Mouse (Mus musculus): ENCODE data around the gene Tppp2.

Tppp2 gene

GRCm38 (mm10) chr14:51918125-51918524 is at the start of gene Tppp2:
Gene Tppp2 (plus strand): TSS chr14:51918425.
- no peak for DNase-seq

GRCm38 (mm10) chr14:51870756-51871155 is 47.5 kb upstream of the Tppp2 start:
- no peak for DNase-seq

GRCm38 (mm10) chr14:51871741-51872140 is 46.5 kb upstream of the Tppp2 start:
- DNase-seq: no peak

DNA sequence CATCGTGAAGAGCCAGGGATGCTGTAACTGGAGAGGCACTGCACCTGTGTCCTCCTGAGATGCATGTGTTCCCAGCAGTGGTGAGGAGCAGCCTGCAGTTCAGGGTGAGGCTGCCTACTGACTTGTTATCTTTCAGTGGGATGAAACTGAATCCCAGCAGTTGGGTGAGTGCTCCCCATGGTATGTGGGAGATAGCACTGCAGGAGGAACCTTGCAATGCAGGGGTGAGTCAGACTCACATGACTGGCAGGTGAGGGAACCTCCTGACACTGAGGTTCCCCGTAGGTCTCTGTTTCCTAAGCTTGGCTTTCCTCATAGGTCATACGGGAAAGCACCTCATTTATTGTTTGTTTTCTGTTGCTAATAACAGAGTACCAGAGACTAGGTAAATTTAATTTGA is 40.7 kb upstream of the Tppp2 start:
- DNase-seq: no peak

DNA sequence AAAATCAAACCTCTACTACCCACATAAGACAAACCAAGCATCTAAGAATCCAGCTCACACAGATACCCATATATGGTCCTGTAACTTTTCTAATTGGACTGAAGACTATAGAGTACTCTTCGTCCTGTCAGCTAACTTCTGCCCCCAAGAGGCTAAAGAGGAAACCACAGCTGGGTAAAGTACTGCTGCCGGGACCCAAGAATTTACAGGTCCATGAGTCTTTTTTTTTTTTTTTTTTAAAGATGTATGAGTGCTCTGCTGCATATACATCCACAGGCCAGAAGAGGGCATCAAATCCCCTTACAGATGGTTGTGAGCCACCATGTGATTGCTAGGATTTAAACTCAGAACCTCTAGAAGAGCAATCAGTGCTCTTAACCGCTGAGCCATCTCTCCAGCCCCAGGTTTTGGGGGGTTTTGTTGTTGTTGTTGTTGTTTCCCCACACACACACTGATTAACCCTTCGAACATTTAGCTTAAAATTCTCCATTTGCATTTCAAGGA is 34.6 kb upstream of the Tppp2 start:
- DNase-seq: peak; percentile 91

DNA sequence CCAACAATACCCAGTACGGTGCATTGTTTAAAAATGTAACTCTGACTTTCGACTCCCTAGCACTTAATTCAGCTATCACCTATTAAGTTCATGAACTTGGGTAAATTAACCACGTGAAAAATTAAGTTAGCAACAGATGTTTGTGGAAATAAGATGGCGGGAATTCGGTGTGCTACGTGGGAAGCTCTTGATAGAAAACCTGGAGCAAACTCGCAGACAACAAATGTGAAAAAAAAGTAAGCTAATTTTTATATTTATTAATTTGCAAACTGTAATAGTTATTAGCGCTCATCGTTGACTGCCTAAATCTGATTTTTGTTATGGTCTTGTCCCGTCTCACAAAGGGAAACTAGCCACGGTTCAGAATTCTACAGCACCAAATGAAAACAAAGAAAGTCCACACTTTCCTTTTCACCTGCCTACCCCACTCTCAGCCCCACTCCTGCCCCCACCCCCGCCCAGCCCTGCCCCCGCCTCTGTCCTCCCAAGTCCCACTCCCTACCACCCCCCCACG is 34.1 kb upstream of the Tppp2 start:
- DNase-seq: peak; percentile 27

- DNase-seq: peak; percentile 98
These were observed 33.5 kb upstream of the Tppp2 start, which contains the start of gene Mettl17 for GRCm38 (mm10) chr14:51884598-51885331. Gene Mettl17 (plus strand): TSS chr14:51884842.

GRCm38 (mm10) chr14:51886051-51886450 is 32.2 kb upstream of the Tppp2 start:
- no peak for DNase-seq

- DNase-seq: no peak
These were observed 28.4 kb upstream of the Tppp2 start for GRCm38 (mm10) chr14:51889833-51890232.

- DNase-seq: no peak
These were observed 25.9 kb upstream of the Tppp2 start, which contains the start of gene Slc39a2 for GRCm38 (mm10) chr14:51892191-51892939. Gene Slc39a2 (plus strand): TSS chr14:51892889.

- DNase-seq: no peak
These were observed 25.0 kb upstream of the Tppp2 start for GRCm38 (mm10) chr14:51893094-51893794.

DNA sequence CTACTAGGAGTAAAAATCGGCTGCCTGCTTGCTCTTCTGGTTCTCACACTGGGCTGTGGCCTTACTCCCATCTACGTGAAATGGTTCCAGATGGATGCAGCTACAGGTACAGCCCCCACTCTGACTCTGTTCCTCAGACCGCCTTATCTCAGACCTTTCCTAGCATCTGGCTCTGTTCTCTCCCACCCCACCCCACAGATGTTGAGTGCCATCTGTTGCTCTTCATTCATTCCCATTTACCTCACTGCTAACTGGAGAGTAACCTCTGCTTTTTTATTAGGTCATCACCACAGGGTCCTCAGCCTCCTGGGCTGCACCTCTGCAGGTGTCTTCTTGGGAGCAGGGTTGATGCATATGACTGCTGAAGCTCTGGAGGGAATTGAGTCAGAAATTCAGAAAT is 24.4 kb upstream of the Tppp2 start:
- no peak for DNase-seq

DNA sequence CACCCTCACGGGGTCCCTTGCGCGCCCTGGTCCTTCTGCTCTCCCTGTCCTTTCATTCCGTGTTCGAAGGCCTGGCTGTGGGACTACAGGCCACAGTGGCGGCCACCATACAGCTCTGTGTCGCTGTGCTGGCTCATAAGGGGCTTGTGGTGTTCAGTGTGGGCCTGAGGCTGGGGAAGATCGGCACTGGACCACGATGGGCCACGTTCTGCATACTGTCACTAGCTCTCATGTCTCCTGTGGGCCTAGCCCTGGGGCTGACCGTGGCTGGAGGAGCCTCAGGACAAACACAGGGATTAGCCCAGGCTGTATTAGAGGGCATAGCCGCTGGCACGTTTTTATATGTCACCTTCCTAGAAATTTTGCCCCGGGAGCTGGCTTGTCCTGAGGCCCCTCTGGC is 23.2 kb upstream of the Tppp2 start:
- no peak for DNase-seq

DNA sequence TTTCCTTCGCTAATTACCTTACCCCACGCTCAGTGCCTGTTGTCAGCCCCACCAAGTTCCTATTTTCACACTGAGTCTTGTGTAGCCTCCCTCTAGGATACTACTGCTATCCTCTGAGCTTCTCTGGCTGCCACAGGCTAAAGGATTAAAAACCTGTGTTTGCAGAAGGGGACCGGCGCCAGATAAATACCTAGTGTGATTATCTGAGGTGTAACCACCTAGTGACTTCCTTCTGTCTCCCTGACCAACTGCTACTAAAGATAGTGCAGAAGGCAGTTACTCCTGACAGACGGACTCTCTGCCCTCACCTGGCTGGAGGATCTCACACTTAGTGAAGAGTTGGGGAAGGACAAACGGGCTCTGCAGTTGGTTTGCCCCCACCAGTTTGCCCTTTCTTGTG is 22.2 kb upstream of the Tppp2 start:
- DNase-seq: no peak

GRCm38 (mm10) chr14:51896539-51897170 is 21.6 kb upstream of the Tppp2 start:
- DNase-seq: no peak

DNA sequence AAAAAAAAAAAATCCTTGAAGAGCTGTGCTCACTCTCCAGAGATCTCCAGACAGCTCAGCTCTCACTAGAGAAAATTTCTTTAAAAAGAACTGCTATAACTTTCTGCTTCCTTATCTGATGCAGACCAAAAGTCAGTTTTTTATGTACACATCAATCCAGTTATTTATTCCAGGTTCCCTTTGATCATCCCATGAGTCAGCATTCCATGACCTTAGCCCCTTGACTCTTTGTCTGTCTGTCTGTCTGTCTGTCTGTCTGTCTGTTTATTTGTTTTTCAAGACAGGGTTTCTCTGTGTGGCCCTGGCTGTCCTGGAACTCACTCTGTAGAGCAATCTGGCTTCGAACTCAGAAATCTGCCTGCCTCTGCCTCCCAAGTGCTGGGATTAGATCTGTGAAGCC is 18.9 kb upstream of the Tppp2 start:
- DNase-seq: no peak

GRCm38 (mm10) chr14:51902806-51903710 is 15.2 kb upstream of the Tppp2 start:
- peak; percentile 69 for DNase-seq

- no peak for DNase-seq
These were observed 14.4 kb upstream of the Tppp2 start for GRCm38 (mm10) chr14:51903782-51904181.

DNA sequence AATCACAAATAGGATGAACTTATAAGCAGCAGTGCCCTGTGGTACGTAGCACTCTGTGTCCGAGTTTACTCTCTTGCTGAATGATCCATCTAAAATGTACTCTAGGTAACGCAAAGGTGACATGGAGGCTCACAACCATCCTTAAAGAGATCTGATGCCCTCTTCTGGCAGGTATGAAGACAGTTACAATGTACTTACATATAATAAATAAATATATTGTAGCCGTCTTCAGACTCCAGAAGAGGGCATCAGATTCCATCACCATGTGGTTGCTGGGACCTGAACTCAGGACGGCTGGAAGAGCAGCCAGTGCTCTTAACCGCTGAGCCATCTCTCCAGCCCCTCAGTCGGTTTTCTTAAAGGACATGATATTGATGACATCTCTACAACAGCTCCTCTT is 13.5 kb upstream of the Tppp2 start:
- DNase-seq: no peak

DNA sequence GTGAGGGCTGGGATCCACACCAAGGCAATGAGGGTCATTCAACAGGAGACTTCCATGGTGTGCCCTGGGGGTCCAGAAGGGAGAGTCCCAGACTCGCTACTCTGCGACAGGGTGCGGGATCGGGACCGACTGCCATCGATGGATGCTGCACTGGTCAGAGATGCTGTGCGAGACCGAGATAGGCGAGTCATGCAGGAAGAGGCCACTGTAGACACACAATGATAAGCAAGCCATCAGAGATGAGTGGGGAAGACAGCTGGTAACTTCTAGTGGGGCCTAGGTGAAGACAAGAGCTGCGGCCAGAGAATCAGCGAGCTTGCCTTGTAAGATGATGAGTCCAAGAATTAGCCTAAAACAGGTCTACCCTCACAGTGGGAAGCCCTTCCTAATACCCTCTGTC is 12.1 kb upstream of the Tppp2 start:
- no peak for DNase-seq

- no peak for DNase-seq
These were observed 6.9 kb upstream of the Tppp2 start for GRCm38 (mm10) chr14:51911301-51911700.
